Mouse (Mus musculus) urinary bladder, adult 18-20 months (tissue): ENCODE measurements at regions not wholly inside any gene's neighbourhood (a gene's known extent, or its start where the extent isn't known, plus 50 kb on each side); places are given as distances from the start of the nearest gene placed in this dataset.

Experiments
- DNase-seq, 2 experiments: peaks; one replicate each; pipeline ENCODE4 v3.0.0; 2022; ENCODE audit warnings: low spot score in 2 of 2, mixed read lengths in 2 of 2

DNA sequence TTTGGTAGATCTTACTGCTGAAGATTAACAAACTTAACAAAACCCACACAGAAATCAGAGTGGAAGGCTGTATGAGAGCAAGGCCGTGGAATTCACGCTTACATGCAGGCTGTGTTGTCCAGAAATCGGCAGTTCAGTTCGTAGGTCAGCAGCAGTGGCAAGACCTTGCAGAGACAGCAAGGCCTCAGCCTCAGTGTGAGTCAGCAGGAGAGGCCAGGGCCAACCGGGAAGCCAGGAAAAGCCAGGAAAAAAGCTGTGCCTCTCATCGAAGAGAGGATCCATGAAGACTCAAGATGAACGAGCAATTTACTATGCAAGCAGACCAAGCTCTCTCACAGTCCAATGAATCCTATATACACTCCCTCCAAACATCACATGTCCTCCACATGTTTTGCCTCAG lies 103.4 kb upstream of the 1700021F07Rik start:
- DNase-seq, result no peak

DNA sequence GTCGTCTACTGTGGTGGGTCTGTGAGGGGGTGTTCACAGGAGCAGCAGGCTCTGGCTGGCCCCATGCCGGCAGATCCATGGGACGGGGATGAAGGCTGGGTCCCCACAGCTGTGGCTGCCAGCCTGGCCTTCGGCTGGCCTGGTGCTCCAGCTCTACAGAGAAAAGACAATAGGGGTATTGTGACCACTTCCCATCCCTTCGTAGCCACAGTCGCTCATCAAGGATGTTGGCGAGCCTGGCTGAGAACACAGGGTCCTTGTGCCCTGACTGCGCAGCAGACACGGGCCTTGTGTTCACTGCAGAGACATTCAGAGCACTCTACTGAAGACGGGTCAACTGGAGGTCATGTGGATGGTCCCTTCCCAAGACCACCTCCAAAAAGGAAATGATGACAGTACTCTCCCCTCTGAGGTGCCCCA lies 102.4 kb upstream of the 1700021F07Rik start:
- no peak for DNase-seq

DNA sequence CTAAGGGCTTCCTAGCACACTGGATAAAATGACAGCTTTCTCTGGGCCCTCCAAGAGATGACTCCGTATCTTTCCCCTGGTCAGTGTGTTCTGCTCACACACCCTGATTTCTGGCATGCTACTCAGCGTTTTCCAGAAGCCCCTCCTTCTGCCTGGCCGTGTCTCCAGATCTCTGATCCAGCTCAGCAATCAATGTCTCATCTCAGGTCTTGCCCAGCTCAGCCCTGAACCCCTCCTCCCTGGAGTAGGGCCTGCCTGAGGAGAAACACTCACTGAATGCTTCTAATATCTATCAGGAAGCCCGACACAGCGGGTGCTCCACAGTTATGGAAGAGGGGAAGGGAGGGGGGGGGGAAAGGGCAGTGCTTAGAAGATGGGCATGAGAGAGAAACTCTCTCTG lies 101.9 kb upstream of the 1700021F07Rik start:
- DNase-seq, result peak in 1 of 2 experiments; percentile 9

DNA sequence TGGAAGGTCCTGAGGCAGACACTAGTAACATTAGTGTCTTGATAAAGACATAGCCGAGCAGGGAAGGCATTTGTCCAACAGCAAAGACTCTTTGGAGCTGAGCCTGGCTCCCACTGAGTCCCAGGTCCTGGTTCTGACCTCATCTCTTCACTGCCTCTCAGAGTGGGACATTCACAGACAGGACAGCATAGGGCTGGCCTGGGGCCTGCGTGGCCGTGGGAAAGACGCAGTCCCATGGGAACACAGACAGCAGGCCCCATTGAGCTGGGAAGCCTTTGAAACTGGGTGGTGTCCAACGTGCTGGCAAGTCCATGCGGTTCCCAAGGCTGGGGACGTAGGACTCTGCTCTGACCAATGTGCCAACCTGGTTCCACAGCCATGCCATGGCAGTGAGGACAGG lies 97.5 kb upstream of the 1700021F07Rik start:
- DNase-seq, result no peak

GRCm38 (mm10) chr2:173425754-173426153 lies 96.6 kb upstream of the 1700021F07Rik start:
- no peak for DNase-seq

- no peak for DNase-seq
These were observed 96.0 kb upstream of the 1700021F07Rik start for GRCm38 (mm10) chr2:173426191-173427065.

DNA sequence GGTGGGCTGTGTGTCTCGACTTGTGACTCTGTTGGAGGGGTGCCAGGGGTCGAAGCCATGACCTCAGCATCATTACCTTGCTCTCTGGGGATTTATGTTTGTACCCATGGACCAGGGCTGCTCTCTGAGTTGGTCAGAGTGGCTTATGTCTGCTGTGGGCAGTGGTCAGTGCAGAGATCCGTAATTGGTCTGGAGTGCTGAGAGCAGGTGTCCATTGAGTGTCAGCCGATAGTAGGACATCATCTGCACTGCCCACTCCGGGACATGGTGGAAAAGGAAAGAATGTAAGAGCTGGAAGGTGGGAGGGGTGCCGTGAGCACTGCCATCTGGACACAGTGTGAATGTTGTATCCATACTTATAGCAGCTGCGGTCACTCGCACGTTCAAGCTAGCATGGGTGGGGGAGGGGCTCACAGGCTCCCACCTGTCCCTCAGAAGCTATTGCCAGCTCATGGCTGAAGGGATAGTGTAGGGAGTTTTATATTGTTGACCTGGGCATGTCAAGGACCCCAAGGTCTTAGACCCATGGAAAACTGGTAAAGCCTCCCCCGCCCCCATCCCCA lies 94.4 kb upstream of the 1700021F07Rik start:
- no peak for DNase-seq

GRCm38 (mm10) chr2:173431841-173432240 lies 90.5 kb upstream of the 1700021F07Rik start:
- DNase-seq, result no peak

DNA sequence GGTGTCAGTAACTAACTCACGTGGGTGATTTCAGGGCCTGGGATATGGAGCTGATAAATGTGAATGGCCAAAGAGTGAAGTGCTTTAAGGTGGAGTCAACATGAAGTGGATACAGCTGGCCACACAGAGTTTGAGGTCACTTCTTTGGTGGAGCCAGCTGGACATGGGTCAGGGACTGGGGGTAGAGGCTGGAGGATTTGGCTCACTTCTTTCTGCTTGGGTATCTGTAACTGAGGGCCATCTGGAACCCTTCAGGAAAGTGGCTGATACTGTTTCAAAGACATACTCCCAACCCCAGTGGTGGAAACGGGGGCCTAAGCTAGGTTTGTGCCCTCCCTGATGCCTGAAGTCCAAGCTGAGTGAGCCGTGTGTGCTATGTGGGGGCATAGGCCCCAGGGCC lies 90.1 kb upstream of the 1700021F07Rik start:
- peak in 1 of 2 experiments; percentile 53 for DNase-seq

DNA sequence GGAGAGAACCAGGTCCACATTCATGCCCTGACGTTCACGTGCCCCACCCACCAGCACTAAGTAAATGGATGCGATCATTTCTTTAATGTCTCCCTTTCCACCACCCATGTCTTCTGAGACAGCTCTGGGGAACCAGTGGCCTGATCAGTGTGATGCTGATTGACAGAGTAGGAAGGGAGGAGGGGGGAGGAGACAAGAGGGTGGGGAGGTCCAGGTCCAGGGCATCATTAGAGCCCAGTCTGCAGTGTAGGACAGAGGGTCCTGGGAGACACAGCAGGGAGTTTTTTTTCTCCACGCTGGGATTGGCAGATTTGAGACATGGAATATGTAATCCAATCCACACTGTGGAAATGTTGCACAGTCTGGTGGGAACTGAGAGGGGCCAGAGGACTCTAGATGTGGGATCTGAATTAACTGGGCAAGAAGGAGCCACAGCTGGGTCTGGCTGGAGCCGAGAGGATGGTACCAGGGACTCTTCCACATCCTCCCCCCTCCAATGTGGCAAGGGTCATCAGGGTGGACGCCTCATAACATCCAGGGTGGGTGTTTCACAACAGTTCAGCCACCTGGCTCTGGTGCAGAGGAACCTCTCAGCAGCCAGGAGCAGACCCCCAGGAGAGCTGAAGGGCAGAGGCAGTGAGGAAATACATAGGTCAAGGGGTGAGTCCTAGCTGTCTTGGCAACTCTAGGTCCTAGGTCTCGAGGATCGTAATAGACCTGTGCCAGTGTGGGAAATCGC lies 89.3 kb upstream of the 1700021F07Rik start:
- DNase-seq, result no peak

GRCm38 (mm10) chr2:173436580-173436979 lies 85.8 kb upstream of the 1700021F07Rik start:
- no peak for DNase-seq

- no peak for DNase-seq
These were observed 83.4 kb upstream of the 1700021F07Rik start for GRCm38 (mm10) chr2:173439031-173439430.

- DNase-seq, result no peak
These were observed 80.3 kb upstream of the 1700021F07Rik start for GRCm38 (mm10) chr2:173442056-173442455.

- no peak for DNase-seq
These were observed 79.1 kb upstream of the 1700021F07Rik start for GRCm38 (mm10) chr2:173443262-173443661.

DNA sequence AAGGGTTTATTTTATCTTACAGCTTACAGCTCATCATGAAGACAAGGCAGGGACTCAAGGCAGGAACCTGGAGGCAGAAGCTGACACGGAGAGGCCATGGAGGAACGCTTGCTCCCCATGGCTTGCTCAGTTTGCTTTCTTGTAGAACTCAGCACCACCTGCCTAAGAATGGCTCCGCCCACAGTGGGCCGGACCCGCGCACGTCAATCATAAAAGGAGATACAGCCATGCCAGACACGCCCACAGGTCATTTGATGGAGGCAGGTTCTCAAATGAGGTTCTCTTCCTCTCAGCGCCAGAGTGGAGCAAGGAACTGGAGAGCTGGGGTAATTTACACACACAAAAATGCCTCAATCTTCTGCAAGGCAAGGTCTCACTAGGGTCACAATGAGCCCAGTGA lies 78.0 kb upstream of the 1700021F07Rik start:
- no peak for DNase-seq

GRCm38 (mm10) chr2:173445039-173445438 lies 77.3 kb upstream of the 1700021F07Rik start:
- DNase-seq, result no peak

DNA sequence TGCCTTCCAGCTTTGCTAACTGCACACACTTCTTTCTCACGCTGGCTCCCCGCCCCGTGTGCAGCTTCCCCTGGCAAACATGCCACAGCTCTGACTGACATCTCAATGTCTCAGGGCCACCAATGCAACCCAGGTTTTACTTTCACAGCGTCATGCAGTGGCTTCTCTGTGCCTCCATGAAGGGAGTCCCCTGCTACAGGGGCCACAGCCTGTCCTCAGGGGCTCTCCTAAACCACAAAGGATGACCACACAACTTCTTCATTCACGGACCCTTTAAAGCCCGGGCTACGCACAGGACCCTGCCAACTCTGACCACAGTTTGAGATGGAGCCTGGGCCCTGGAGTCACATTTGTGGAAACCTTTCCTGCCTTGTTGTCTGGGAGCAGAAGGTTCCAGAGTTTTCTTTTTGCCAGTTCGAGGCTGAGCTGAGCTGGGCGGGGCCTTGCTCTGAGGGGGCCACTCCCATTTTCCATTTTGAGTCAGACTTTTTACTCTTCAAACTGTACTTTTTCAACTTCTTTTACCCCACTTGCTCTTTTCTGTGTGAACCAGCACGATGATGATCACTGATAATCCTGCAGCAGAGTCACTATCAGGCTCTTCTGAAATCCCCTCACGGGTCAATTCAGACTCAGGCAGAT lies 73.7 kb upstream of the 1700021F07Rik start:
- DNase-seq, result no peak

- DNase-seq, result peak in 1 of 2 experiments; percentile 50
These were observed 73.2 kb upstream of the 1700021F07Rik start for GRCm38 (mm10) chr2:173449198-173449597.

GRCm38 (mm10) chr2:173451993-173452481 lies 70.3 kb upstream of the 1700021F07Rik start:
- peak in 1 of 2 experiments; percentile 26 for DNase-seq

DNA sequence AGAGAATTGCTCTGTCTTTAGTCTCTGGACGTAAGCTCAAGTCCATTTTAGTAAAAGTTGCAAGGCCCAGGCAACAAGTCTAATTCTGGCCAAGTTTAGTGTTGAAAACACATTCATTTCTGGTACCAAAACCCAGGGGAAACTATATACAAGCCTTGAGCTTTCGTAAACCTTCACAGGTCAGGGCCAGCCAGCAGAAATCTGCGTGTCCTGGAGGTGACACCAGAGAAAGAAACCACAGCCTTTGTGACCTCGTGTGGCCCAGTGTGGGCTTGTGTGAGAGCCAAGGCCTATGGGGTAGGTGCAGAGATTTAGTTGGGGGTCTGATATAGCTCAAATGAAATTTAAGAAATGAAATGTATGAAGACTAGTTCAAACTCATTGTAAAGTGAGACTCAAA lies 69.6 kb upstream of the 1700021F07Rik start:
- no peak for DNase-seq

DNA sequence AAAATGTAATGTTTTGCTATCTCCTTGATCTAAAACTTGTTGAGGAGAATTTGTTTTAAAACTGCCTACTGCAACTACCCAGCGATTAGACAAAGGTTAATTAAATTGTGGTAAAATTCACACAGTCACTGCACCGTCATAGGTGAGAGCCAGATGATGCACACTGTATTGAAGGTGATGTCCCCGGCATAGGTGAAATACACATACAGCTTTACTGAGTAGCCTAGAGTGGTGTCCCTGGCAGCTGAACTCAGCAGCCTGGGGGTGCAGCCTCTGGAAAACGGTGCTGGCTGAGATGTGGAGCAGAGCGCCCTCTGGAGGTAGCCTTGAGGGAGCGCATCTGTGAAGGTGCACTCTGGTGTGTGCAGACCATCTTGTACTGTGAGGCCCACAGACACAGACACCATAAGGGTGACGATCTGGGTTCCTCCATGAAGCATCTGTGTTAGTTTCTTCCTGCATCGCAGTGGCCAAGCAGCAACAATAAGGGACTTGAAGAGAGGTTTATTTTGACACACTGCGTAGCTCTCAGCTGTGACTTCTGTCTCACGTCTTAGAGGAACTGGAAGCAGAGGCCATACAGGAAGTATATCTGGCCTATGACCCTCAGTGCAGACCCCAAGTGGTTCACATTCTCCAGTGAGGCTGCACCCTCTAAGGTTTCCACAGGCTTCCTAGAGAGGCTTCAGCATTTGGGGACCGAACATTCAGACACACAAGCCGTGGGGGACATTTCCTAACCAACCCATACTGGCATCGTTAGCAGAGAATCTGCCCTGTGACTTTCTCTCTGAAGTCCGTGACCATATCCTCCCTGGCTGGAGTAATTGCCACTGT lies 68.6 kb upstream of the 1700021F07Rik start:
- DNase-seq, result peak; percentile 14 to 20
